Mouse (Mus musculus) lung, embryonic 14.5 days (tissue): ENCODE measurements at regions not wholly inside any gene's neighbourhood (a gene's known extent, or its start where the extent isn't known, plus 50 kb on each side); places are given as distances from the start of the nearest gene placed in this dataset.
A peak's percentile ranks its signal among the peaks of the same experiment; 100 is the strongest.

Source experiments
- ATAC-seq: fragments of 200-750 bp; cut with Nextera tagmentation; 2 replicates; pipeline ENCODE4 v1.8.0; 2017; ENCODE audit warnings: mild to moderate bottlenecking, moderate TSS enrichment, moderate library complexity; ENCODE audit not compliant: insufficient read depth
- DNase-seq: peaks from one replicate; pipeline ENCODE4 v3.0.0-alpha.2; 2015
- H3K27ac ChIP-seq: fragments of 300-500 bp; sonication (generic); 2 replicates; pipeline ENCODE4 v1.5.1; 2014; ENCODE audit warnings: low read depth, mild to moderate bottlenecking, moderate library complexity
- H3K27me3 ChIP-seq: fragments of 300-500 bp; sonication (generic); 2 replicates; pipeline ENCODE4 v1.6.1; 2014; ENCODE audit warnings: low read length, control low read depth; ENCODE audit not compliant: insufficient read depth
- H3K36me3 ChIP-seq: fragments of 300-500 bp; sonication (generic); 2 replicates; pipeline ENCODE4 v1.6.1; 2014; ENCODE audit warnings: control low read depth; ENCODE audit not compliant: insufficient read depth
- H3K4me1 ChIP-seq: fragments of 300-500 bp; sonication (generic); 2 replicates; pipeline ENCODE4 v1.6.1; 2014; ENCODE audit warnings: antibody characterized with exemption, control low read depth; ENCODE audit not compliant: insufficient read depth
- H3K4me2 ChIP-seq: fragments of 300-500 bp; sonication (generic); 2 replicates; pipeline ENCODE4 v1.6.1; 2014; ENCODE audit warnings: mild to moderate bottlenecking
- H3K4me3 ChIP-seq: fragments of 300-500 bp; sonication (generic); 2 replicates; pipeline ENCODE4 v1.5.1; 2014; ENCODE audit warnings: low read depth, low read length
- H3K9ac ChIP-seq: fragments of 300-500 bp; sonication (generic); 2 replicates; pipeline ENCODE4 v1.6.1; 2014
- H3K9me3 ChIP-seq: fragments of 300-500 bp; sonication (generic); 2 replicates; pipeline ENCODE4 v1.6.1; 2016; ENCODE audit warnings: low read depth, low read length, control low read depth
- CTCF ChIP-seq: IDR thresholded peaks from 2 replicates; pipeline ENCODE4 v1.5.1; 2016; ENCODE audit warnings: antibody characterized with exemption, low read depth
- WGBS: fragments of 180-500 bp; shearing (Covaris S2); extraction: QIAGEN DNeasy Blood & Tissue Kit; methylation state at CpG from one replicate; pipeline ENCODE4 v1.1.7; 2014; 5-methylcytosine and 5-hydroxymethylcytosine counted together

GRCm38 (mm10) chr8:126231801-126232200 is 66.6 kb upstream of the Slc35f3 start:
- WGBS, result 82% methylated on average over 1 of the region's 1 CpGs
- Histone ChIP-seq H3K4me3 (no peak overlapping the region), H3K27ac (no peak overlapping the region), H3K9ac (no peak overlapping the region), H3K4me2 (no peak overlapping the region), H3K36me3 (no peaks in the 10 kb centered on the region), H3K9me3 (no peaks in the 10 kb centered on the region), H3K4me1 (no peaks in the 10 kb centered on the region), H3K27me3 (no peaks in the 10 kb centered on the region)
- no peak for TF ChIP-seq CTCF
- ATAC-seq, result no peak
- DNase-seq, result no peak

- Histone ChIP-seq H3K9ac (no peak overlapping the region), H3K4me1 (no peaks in the 10 kb centered on the region), H3K4me2 (no peak overlapping the region), H3K27me3 (no peaks in the 10 kb centered on the region), H3K36me3 (no peaks in the 10 kb centered on the region), H3K27ac (no peak overlapping the region), H3K9me3 (no peaks in the 10 kb centered on the region), H3K4me3 (no peak overlapping the region)
- no peak for ATAC-seq
- 32% methylated on average over 7 of the region's 7 CpGs for WGBS
- no peak for TF ChIP-seq CTCF
- DNase-seq, result no peak
Measured at GRCm38 (mm10) chr8:126232521-126232920, 65.8 kb upstream of the Slc35f3 start.

GRCm38 (mm10) chr8:126239684-126240083 is 58.7 kb upstream of the Slc35f3 start:
- Histone ChIP-seq H3K4me1 (no peaks in the 10 kb centered on the region), H3K27ac (no peak overlapping the region), H3K9ac (no peak overlapping the region), H3K36me3 (no peaks in the 10 kb centered on the region), H3K27me3 (no peaks in the 10 kb centered on the region), H3K9me3 (no peaks in the 10 kb centered on the region), H3K4me3 (no peak overlapping the region), H3K4me2 (no peak overlapping the region)
- ATAC-seq (no peak), DNase-seq (peak; percentile 11)
- TF ChIP-seq CTCF, result peak; percentile 36

- no peak for ATAC-seq
Measured at GRCm38 (mm10) chr8:126244321-126244720, 54.0 kb upstream of the Slc35f3 start.

More at GRCm38 (mm10) chr8:126244321-126244720, 54.0 kb upstream of the Slc35f3 start:
- Histone ChIP-seq H3K4me1 (no peaks in the 10 kb centered on the region), H3K27me3 (no peaks in the 10 kb centered on the region), H3K27ac (no peak overlapping the region), H3K36me3 (no peaks in the 10 kb centered on the region), H3K9me3 (no peaks in the 10 kb centered on the region), H3K4me2 (no peak overlapping the region), H3K4me3 (no peak overlapping the region), H3K9ac (no peak overlapping the region)
- DNase-seq, result no peak
- 24% methylated on average over 4 of the region's 4 CpGs for WGBS
- TF ChIP-seq CTCF, result no peak
